Mouse (Mus musculus): Measurements from ENCODE around the gene Rnf181.

Gene Rnf181

DNA sequence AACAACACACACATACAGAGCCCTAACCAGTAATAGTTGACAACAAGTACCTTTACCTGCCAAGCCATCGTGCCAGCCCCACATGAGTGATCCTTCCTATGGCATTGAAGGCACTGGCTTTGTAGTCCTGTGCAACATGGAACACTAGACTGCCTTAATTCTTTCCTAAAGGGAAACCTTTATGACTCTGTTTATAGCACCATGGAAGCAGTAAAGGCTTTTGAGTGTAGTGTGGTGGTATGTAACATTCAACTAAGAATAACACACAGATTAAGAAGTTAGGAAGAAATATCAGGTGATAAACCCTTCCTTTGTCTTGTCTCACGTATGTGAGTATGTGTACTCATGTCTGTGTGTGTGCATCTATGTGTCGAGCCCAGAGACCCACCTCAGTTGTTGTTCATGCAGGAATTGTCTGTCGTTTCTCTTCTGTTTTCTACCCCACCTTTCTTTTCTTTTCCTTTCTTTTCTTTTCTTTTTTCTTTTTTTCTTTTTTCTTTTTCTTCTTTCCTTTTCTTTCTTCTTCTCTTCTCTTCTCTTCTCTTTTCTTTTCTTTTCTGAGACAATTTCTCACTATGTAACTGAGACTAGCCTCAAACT is at the start of gene Rnf181:
TSS of gene Rnf181 (minus strand) at position 113 of the 600 bp plus-strand sequence.
- WGBS = 86% methylated on average over 4 of the region's 4 CpGs

DNA sequence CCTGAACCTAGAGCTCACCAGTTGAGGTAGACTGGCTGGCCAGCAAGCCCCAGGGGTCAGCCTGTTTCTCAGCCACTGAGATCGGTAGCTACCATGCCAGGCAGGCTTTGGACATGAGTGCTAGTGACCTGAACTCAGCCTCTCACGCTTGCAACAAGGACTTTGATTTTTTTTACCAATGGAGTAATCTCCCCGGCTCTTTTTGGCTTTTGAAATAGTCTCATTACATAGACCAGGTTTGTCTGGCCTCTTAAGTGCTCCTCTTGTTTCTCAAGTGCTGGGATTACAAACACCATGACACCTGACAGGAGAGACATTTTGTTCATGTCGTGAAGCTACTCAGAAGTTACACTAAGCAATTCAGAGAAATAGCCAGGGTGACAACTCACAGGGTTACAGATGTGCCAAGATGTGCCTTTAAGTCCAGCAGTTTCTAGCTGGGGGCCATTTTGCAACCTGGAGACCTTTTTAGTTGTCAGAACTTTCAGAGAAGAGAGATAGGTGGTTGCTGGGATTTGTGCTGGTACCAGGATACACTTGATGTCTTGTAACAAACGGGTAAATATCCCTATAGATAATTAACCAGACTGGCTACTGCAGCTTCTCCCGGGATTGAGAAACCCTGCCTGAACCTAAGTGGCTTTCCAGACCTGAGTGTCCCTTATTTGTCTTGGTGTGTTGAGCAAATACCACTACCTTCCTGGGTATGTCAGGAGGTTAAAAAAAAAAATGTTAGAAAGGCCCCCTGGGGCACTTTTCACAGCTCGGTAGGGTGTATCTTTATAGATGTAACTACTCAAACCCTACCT is 49.4 kb upstream of the Rnf181 start:
- 83% methylated on average over 7 of the region's 7 CpGs for WGBS

DNA sequence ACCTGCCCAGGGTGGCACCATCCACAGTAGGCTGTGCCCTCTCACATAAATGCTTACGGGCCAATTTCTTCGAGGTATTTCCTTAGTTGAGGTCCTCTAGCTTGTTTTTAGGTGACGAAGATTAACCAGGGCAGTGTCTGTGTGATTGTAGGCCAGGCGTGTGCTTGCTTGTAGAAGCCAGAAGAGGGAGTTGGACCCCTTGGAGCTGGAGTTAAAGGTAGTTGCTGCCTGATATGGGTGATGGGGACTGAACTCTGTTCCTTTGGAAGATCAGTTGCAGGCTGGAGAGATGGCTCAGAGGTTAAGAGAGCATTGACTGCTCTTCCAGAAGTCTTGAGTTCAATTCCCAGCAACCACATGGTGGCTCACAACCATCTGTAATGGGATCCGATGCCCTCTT is 48.4 kb upstream of the Rnf181 start:
- WGBS = 84% methylated on average over 5 of the region's 5 CpGs

DNA sequence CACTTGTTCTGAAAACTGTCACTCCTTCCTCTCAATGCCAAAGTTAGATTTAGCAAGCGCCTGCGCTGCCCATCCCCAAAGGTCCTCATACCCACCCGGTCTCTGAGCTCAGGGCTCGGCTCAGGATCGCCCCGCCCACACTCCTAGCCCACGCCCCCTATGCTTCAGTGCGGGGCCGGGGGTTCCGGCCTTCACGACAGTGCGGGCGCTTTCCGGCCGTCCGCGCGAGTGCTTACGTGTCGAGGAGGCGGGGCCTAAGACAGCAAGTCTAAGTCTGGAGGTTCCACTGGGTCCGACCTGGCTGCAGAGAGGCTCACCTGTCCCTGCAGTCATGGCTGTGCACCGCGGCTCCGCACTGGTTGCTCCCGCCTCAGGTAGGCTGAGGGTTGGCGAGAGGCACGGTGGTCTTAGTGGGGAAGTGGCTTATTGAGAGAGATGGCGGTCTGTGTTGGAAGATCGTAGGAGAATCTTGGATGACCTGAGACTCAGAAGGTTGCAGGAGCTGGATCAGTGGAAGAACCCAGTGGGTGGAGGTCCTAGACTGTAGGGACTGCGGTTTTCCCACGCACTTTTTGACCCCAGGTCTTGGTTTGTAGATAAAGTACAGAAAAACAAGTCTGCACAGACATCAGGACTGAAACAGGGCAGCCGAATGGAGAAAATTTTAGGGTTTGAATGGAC is 47.5 kb upstream of the Rnf181 start, which contains the start of gene Ggcx:
TSS of gene Ggcx (plus strand) at position 233 of the 681 bp plus-strand sequence.
- under 1% methylated on average over 33 of the region's 33 CpGs for WGBS

- 80% methylated on average over 7 of the region's 7 CpGs for WGBS
Observed at GRCm38 (mm10) chr6:72410518-72410917, 43.8 kb upstream of the Rnf181 start.

DNA sequence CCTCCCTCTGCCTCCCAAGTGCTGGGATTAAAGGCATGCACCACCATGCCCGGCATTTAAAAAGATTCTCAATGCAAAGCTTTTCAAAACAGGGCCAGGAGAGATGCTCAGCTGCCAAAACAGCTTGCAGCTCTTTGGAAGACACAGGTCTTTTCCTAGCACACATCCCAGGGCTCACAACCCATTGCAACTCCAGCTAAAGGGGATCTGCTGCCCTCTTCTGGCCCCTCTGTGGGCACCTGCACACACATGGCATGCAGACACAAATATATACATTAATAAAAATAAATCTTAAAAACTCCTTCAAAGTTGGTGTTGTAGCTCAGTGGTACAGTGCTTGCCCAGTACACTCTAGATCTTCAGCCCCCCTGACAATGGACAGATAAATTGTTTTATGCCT is 43.2 kb upstream of the Rnf181 start:
- 29% methylated on average over 1 of the region's 1 CpGs for WGBS

DNA sequence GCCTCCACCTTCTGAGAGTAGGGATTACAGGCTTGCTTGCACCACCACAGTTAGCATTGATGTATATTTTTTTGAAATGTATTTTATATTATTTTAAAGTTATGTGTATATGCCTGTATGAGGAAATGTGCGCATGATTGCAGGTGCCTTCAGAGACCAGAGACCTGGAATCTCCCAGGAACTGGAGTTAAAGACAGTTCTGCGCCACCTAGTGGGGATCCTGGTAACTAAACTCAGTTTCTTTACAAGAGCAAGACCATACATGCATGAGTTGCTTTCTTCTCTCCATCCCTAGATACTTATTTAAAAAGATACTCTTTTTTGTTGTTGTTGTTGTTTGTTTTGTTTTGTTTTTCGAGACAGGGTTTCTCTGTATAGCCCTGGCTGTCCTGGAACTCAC is 42.8 kb upstream of the Rnf181 start:
- WGBS = 15% methylated on average over 3 of the region's 3 CpGs

GRCm38 (mm10) chr6:72407119-72407518 is 40.4 kb upstream of the Rnf181 start:
- 2% methylated on average over 5 of the region's 5 CpGs for WGBS

DNA sequence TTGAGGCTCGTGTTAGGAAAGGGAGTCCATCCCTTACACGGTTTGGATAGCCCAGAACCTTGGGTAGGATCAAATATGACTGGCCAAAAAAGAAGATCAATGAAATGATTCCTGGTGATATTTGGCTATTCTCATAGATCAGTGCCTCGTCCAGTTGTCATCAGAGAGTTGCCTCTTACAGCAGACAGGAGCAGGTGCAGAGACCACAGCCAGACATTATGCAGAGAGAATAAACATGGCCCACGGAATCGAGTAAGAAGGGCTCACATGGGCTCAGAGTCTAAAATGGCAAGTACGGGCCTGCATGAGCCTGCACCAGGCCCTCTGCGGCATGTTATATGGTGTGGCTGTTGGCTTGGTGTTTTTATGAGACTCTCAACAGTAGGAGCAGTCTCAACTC is 38.6 kb upstream of the Rnf181 start:
- WGBS = 83% methylated on average over 7 of the region's 7 CpGs

DNA sequence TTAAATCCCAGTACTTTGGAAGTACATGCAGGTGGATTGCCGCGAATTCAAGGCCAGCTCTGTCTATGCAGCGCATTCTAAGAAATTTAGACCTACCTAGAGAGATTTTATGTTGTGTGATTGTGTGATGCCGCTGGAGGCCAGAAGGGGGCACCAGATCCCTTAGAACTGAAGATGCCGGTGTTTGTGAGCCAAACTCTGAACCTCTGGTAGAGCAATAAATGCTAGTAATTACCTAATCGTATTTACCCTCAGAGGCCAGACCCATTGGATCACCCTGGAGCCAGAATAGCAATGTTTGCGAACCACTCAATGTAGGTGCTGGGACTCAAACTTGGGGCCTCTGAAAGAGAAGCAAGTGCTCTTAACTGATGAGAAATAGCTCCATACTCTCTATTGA is 35.1 kb upstream of the Rnf181 start:
- WGBS = 29% methylated on average over 7 of the region's 7 CpGs

GRCm38 (mm10) chr6:72399967-72400366 is 33.2 kb upstream of the Rnf181 start:
- whole genome bisulfite sequencing = 64% methylated on average over 2 of the region's 2 CpGs

DNA sequence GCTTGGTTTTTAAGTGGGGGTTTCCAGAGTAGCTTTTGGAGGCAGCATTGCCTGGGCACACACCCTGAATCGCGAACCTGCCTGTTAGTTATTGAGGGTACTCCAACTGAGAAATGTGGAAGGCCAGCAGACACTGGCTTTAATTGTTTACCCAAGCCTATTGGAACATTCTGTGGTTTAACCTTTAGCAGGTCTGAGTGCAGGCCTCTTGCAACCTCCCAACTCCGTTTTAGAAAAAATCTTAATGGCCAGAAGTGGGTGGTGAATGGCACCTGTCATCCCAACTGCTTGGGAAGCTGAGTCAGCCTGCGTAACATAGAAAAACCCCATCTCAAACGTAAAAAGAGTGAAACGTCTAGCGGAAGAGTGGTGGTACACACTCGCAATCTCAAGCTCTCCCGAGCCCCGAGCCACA is 30.1 kb upstream of the Rnf181 start:
- WGBS = 81% methylated on average over 10 of the region's 10 CpGs

DNA sequence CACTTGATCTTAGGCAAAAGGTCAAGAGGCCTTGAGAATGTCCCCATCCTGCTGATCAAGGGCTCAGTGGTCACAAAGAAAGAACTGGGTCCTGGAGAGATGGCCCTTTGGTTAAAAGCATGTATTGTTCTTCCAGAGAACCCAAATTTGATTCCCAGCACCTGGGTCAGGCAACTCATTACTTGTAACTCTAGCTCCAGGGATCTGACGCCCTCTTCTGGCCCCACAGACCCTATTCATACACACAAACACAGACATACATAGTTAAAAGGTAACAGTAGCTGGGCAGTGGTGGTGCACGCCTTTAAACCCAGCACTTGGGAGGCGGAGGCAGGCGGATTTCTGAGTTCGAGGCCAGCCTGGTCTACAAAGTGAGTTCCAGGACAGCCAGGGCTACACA is 25.6 kb upstream of the Rnf181 start:
- WGBS = 96% methylated on average over 5 of the region's 5 CpGs

DNA sequence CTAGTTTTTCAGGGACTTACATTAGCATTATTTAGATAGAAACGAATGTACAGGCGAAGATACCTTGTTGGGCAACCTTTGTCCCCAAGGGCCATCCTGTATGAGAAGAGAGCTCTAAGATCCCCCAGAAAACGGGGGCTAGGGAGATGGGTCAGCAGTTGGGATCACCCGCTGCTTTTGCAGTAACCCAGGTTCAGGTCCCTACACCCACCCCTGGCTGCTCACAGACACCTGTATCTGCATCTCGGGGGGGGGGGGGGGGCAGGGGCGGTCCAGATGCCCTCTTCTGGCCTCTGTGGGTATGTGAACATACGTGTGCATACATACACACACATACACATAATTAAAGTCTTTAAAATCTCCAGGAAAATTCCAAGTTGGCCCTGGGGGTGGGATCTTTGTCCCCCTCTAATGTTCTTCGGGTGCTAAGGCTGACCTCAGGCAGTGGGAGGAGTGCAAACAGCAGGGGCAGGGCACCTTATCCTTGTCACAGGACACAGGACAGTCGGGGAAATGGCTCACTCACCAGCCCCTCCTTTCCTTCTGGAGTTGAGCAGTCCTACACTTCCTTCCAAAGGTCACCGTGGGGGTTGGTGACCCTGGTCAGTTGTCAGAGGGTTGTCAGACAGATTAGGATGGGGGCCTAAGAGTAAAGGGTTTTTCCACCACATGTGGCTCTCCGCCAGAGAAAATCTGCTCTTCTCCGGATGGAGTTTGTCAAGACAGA is 24.2 kb upstream of the Rnf181 start:
- 36% methylated on average over 12 of the region's 12 CpGs for WGBS

DNA sequence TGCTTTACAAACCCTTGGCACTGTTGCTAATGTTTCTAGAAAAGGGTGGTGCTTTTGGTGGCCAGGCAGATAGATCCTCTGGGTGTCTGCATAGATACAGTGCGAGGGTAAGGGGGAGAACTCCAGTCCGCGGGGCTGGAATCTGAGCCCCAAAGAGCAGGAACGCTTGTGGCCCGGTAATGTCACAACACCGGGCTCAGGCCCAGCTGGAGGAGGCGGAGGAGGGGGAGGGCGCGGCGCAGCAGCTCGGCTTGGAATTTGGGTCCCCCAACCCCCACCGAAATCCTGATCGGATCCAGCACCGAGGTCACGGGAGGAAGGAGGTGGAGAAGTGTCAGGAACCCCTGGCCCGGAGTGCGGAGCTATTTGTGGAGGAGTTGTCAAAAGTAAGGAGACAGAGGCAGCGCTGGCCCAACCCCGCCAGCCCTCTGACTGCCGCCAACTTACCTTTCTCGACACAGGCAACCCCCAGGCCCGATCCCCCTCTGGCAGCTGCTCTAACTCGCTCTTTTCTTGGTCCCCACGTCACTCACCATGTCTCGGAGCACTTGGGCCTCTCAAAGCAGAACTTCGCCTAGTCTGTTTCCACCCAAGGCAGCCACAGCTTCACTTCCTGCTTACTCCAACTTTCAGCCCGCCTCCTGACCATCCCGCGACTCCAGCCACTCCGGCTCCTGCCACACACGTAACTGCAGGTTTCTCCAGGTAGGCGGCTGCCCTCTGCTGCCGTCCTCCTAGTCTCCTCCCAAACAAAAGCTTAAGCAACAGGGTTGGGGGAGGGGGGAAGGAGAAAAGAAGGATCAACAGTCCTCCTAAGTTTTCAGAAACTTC is 23.4 kb upstream of the Rnf181 start, which contains the start of gene Vamp8:
TSS of gene Vamp8 (minus strand) at position 763 of the 831 bp plus-strand sequence.
- WGBS = 4% methylated on average over 33 of the region's 33 CpGs

GRCm38 (mm10) chr6:72389471-72389940 is 22.8 kb upstream of the Rnf181 start:
- WGBS = 45% methylated on average over 13 of the region's 13 CpGs

DNA sequence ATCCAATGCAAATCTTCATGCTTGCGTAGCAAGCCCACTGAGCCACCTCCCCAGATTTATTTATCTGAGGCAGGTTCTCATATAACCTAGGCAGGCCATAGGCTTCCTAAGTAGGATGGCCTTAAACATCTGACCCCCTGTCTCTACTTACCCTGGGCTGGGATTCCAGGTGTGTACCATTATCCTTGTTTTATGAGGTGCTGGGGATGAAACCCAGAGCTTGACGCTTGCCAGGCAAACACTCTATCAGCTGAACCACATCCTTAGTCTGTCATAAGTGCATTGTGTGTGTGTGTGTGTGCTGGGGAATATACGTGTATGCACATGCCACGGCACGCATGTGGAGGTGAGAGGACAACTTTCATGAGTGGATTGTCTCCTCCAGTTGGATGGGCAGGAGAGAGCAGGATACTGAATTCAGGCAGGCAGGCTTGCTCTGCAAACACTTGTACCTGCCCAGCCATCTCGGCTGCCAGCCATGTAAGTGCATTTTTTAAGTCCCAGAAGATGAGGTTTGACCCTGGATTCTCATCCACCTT is 22.1 kb upstream of the Rnf181 start:
- 94% methylated on average over 6 of the region's 6 CpGs for WGBS

DNA sequence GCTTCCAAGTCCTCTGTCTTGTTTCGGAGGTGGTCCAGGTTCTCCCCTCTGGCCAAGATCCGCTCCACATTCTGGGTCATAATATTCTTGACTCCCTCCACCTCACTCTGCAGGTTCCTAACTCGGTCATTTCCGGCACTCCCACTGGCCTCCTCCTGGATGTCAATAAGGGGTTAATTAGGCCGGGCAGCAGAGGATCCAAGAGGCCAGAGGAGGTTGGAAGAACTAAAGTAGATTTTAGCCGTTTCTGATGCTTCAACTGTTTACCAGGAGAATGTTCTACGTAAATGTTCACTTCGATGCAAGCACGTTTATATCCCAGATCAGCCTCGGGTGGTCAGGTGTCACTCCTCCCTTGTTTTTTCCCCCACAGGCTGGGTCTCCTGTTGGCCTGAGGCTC is 21.5 kb upstream of the Rnf181 start:
- 73% methylated on average over 10 of the region's 10 CpGs for WGBS

DNA sequence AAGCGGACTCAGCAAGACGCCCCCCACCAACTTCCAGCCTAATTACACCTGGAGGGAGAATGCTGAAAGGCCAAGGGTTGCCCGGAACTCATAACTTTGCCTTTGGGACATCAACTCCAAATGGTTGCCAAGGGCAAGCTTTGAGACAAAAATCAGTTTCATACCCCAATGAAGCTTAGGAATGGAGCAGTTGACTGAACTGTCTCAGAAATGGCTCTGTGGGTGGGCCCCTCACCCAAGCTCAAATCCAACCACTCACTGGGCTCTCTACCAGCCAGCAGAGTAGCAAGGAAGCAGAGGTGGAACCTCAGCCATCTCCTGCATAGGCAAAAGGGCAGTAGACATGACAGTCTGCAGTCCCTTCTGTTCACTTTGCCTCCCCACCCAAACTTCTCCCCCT is 21.1 kb upstream of the Rnf181 start:
- WGBS = 87% methylated on average over 3 of the region's 3 CpGs

- 96% methylated on average over 2 of the region's 2 CpGs for WGBS
Observed at GRCm38 (mm10) chr6:72386561-72386960, 19.8 kb upstream of the Rnf181 start.

DNA sequence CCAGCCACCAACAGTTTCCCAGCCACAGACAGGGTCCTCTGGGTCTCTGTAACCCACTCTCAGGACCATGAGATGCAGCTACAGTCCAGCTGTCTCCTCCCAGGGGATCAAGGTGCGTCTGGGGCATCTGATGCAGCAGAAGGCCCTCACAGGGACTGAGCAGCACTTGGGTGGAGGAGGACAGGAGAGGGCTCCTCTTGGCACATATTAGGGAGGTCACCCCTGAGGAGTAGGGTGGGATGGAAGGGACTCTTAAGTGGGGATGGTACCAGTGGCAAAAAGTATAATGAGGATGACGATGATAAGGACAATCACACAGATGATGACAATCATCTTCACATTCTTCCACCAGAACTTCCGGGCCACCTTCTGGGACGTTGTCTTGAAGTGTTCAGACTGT is 18.5 kb upstream of the Rnf181 start:
- WGBS = 93% methylated on average over 4 of the region's 4 CpGs
